Mouse (Mus musculus): Measurements from ENCODE around the gene Csnk1g1.
A peak's percentile ranks its signal among the peaks of the same experiment; 100 is the strongest.

The Csnk1g1 gene

DNA sequence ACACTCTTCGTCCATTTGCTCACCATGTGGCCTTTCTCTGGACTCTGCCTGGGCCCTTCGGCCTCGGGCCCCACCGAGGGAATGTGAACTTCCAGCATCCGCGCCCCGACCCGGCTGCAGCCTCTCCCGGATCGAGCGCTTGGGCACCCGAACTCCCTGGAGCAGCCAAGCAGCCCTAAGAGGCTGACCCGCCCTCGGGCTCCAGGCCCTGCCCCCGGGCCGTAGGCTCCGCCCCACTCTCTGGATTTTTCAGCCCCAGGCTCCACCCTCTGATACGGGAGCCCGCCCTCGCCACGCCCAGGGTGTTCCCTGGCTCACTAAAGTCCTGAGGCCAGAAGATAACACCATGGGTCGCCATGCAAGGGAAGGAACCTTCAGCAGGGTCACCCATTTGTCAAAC, 160.9 kb downstream of the Csnk1g1 start, which contains the start of gene Snx22:
TSS of gene Snx22 (minus strand) at position 137 of the 400 bp plus-strand sequence.
- peak; percentile 85 to 87 for DNase-seq

DNA sequence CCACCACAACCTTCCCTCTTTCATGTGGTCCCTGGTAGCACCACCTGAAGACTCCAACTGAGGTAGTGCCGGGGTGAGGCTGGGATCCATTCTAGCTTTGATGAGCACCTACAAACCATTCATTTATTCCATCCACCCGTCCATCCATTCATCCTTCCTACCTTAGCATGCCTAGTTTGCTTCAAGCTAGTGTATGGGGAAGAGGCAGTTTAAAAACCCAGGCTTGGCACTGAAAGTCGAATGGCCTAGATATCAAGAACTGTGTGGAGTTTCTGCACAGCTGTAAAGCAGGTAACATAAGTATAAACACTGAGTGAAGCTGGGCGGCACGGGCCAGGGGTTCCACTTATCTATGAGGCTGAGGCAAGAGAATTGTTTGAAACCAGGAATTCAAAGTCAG, 161.4 kb downstream of the Csnk1g1 start:
- no peak for DNase-seq

DNA sequence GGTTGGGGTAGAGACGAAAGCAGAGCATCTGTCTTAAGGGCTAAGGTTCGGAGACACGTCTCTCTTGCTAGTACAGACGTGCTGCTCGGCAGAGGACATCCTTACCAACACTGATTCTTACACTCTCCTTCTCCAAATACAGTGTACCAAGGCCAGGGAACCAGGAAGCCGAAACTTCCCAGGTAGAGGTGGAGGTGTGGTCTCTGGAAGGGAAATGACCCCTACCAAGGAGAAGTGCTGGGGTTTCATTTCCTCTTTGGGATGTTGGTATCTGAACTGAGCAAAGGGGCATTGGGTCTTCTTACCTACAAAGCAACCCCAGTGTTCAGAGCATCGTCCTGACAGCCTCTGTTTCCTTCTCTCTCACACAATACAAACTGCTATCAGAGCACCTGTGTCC, 164.0 kb downstream of the Csnk1g1 start:
- peak; percentile 12 to 32 for DNase-seq

DNA sequence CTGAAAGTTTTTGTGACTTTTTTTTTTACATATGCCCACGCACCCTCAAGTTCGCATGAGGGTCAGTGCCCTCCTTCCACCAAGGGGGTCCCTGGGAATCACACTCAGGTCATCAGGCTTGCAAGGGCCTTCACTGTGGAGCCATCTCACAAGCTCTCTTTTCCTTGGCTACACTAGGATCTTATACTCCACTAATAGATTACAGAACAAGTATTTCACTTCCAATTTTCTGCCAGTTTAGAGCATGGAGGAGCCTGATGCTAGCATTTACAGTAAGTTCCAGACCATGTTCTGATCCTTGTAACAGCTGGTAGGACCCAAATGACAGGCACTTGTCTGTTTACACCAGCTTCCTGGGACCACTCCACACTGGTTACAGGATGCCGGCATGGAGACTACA, 169.3 kb downstream of the Csnk1g1 start:
- DNase-seq: no peak

DNA sequence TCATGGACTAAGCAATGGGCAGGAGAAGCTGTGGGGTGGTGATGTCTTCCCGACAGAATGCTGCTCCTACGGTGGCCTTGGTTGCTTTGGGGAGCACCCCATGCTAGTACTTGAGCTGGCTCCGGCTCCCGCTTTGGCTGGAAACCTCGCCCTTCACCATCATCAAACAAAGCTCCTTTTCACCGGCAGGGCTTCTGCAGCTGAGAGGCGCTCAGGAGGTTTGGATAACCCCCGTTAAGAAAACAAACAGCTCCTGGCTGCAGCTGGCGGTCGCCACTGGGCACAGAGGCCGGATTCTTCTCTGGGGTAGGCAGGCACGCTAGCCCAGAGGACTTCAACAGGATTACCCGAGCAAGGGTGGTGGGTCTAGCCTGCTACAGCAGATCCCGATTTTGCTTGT, 169.8 kb downstream of the Csnk1g1 start:
- DNase-seq: no peak

DNA sequence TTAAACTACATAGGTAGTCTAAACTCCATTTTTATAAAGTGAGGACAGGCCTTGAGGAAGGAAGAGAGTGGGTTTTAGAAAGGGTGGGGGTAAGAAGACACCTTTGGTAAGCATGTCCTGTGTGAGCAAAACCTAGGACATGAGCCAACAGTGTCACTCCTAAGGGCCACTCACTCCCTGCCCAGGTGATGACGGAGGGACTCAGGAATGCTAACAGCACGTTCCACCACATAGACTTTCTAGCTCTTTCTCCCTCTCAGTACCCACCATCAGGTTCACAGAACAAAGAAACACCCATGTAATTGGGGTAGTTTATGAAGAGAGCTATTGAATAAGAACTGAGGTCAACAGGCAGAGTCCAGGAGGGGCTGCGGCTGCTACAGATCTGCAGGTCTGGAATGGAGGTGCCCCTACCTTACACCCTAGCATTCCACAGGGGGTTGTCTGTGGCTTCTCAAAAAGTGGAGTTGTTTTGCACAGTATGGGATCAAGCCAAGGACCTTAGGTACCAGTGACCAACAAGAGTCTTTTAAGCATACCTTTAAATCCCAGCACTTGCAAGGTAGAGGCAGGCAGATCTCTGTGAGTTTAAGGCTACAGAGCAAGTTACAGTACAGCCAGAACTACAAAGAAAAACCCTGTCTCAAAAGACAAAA, 172.2 kb downstream of the Csnk1g1 start:
- DNase-seq: no peak

DNA sequence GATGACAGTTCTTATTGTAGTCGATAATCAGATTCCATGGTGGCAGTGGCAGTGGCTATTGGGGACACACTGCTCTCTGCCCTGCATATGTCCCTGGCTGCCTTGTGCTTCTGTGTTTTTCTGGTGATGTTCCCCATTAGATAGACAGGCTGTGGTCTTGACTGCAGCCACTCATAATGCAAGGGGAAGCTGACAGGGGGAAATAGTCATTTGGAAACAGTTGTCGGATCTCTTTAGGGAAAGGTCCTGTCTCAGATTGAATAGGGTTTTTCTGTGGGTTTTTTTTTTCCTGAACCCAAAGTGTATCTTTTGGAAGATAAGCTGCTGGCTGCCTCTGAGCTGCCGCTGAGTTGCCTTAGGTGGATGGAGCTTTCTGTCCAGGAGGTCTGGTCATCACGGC, 173.3 kb downstream of the Csnk1g1 start:
- no peak for DNase-seq

DNA sequence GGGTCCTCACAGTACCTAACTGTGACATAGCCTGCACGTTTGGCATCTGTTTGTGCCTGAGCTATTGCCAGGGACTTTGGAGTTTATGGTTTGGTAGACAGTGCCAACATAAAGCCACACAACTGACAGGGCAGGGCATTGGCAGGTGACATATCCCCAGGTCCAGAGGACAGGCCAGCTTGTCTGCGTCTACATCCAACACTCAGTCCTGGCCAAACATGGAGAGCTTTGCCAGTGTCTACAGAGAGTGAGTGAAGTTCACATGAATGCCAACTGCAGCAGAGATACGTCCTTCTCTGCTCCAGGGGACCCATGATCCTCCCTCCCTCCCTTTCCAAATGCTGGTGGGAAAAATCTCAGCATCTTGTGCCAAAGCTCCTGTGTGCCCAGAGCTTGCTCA, 175.4 kb downstream of the Csnk1g1 start:
- no peak for DNase-seq

DNA sequence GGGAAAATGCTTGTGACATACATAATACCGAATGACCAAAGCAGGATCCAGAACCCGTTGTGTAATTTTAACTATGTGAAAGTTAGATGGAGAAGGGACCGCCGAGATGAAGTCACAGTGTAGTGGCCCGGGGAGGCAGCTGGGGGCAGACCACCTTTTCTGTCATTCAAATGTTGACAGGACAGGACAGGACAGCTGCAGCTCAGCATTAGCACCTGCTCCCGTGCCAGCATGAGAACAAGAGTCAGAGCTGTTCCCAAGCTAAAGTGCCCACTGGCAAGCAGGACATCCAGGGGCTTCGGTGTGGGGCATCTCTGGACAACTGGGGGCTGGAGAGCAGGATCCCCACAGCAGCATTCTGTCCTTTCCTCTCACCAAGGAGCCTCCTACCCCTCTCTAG, 178.3 kb downstream of the Csnk1g1 start:
- DNase-seq: no peak

DNA sequence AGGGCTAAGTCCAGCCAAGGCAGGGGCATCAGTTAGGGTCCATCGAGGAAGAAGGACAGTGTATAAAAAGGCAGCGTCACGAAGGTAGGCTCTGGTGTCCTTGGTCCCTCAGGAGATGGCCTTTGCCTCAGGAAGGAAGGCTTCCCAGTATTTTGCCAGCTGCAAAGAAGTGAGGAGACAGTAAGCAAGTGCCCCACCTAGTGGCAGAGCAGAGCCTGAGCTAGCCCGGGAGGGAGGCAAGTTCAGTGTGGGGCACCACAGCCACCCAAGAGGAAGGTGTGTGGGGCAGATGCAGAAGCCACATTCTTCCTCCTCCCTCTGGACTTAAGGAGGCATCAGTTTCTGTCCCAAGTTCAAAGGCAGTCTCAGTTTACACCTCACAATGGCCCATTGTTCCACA, 179.7 kb downstream of the Csnk1g1 start:
- DNase-seq: peak; percentile 38 to 39

DNA sequence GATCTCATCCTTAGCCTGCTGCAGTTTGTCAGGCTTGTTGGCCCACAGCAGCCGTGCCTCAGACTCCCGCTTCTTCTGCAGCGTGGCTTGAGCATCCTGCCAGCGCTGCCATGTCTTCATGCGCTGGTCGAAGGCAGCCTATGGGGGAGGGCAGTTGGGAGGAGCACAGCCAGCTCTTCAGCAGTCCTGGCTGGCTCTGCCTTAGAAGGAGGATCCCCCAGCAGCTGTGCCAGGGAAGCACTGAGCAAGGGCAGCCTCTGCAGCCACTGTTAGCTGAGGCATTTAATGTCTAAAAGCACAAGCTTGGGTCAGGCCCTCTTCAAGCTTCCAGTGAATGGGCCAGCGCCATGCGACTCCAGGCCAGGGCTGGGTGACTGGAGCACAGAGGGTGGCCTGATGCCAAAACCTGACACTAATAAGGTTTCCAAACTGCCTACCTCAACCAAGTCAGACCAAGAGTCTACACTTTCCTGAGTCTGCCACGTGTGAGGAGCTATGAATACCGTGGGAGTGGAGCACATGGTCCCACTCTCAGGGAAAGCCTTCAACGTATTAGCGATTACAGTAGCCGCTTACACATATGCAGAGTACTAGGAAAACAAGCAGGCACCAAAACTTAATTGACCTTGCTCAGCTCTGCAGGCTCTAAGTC, 182.0 kb downstream of the Csnk1g1 start:
- DNase-seq: no peak

DNA sequence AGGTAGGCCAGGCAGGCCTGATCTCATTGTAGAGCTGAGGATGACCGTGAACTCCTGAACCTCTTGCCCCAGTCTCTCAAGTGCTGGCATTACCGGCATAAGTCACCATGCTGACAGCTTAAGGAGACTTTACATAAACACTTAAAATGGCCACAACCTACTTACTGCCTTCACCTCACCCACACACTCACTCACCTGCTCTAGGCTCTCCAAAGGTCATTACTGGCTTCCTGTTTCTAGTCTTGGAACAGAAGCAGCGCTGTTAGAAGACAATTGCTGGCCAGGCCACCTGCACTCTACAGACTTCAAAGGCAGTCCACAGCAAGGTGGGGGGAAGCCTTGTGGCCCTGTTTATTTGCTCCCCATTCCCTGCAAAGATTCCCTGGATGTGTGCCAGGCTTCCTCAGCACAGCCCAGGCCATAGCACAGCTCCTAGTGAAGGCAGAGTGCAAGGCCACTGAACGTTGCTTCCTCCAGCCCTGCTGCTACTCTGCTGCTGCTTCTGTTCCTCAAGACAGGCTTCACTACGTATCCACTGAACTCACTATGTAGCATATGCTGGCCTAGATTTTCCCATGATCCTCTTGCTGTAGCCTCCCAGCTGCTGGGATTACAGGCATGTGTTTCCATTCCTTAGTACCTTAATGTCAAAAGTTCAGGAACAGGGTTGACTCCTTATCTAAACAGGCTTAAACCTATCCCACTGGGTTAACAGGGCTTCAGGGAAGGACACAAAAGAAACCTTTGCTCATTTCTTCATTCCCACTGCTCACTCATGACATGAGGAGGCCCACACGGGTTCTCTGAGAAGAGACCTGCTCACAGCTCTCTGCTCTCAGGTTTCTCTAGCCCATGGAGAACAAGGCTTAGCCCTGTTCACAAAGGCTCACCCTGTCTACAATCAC, 182.9 kb downstream of the Csnk1g1 start:
- DNase-seq: no peak

DNA sequence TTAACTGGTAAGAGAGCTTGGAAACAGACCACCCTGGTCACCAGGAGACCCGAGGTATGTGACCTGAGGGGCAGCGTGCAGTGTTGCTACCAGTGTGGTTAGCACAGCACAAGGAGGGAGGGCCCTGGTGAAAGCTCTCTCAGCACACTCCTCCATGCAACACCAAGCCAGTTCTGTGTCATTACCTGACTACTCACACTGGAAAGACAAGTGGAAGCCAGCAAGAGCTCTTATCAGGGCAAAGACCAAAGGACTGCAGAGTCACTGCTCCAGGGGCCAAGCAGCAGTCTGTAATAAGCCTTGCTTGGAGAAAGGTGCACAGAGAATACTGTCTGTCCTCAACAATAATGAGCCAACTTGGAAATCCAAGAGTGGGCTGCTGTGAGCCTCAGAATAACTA, 183.9 kb downstream of the Csnk1g1 start:
- DNase-seq: no peak

Data from B cell, adult 2 months (primary cell).